Mouse (Mus musculus) adrenal gland, adult 18-20 months (tissue): ENCODE results near the gene Dhrs11. TPM values are rescaled to one million over a fixed set of nuclear protein-coding genes. Genes with fewer than 3 reads are reported as not detected.
"Not testable (repeated sequence)": the region's sequence is repeated elsewhere in the genome, so short reads cannot be mapped to it uniquely, and the experiment has no call there.

Source experiments
- DNase-seq, 2 experiments: peaks; one replicate each; pipeline ENCODE4 v3.0.0; 2021 to 2022; ENCODE audit warnings: low spot score in 2 of 2
- long read RNA-seq, 2 experiments: library from polyadenylated mRNA; stranded (forward); transcript quantifications; one replicate each; pipeline ENCODE4 v2.0.0; 2021
- total RNA-seq, 2 experiments: library from RNA; stranded (reverse); gene quantifications; 1 replicate in 1 of 2; 2 replicates in 1 of 2; pipeline ENCODE4 v1.2.3; 2021

The Dhrs11 gene
- total RNA-seq, result 10 to 100 TPM; 41.5 to 53.6 TPM
- long read RNA-seq, experiment 1, transcript Dhrs11-201 (7 exons, 1,254 nt), result major isoform, 20 of 26 reads
- long read RNA-seq, experiment 1, partial matches to known transcripts, result 0 of 26 reads
- long read RNA-seq, experiment 1, other reads (novel, unspliced or antisense), result 6 of 26 reads
- long read RNA-seq, experiment 2, transcript Dhrs11-201 (7 exons, 1,254 nt), result major isoform, 25 of 40 reads
- long read RNA-seq, experiment 2, partial matches to known transcripts, result 3 of 40 reads
- long read RNA-seq, experiment 2, other reads (novel, unspliced or antisense), result 12 of 40 reads

GRCm38 (mm10) chr11:84828516-84829399, at the start of gene Dhrs11:
TSS of gene Dhrs11 (minus strand) at chr11:84828994.
- peak; percentile 95 to 96 for DNase-seq

- DNase-seq, result not testable (repeated sequence)
These were observed 47.2 kb upstream of the Dhrs11 start for GRCm38 (mm10) chr11:84876020-84876419.

GRCm38 (mm10) chr11:84873042-84873833, 44.4 kb upstream of the Dhrs11 start:
- DNase-seq, result no peak

- DNase-seq, result no peak
These were observed 42.8 kb upstream of the Dhrs11 start for GRCm38 (mm10) chr11:84871548-84872069.

- no peak for DNase-seq
These were observed 42.3 kb upstream of the Dhrs11 start for GRCm38 (mm10) chr11:84871046-84871445.

GRCm38 (mm10) chr11:84870337-84871043, 41.7 kb upstream of the Dhrs11 start, which contains the start of gene Ggnbp2:
TSS of gene Ggnbp2 (minus strand) at chr11:84870817.
- peak; percentile 93 to 94 for DNase-seq

- DNase-seq, result peak; percentile 84 to 85
These were observed 40.9 kb upstream of the Dhrs11 start for GRCm38 (mm10) chr11:84869537-84870232.

- DNase-seq, result no peak
These were observed 40.0 kb upstream of the Dhrs11 start for GRCm38 (mm10) chr11:84868786-84869259.

- DNase-seq, result no peak
These were observed 38.8 kb upstream of the Dhrs11 start for GRCm38 (mm10) chr11:84867586-84867985.

GRCm38 (mm10) chr11:84865268-84865667, 36.5 kb upstream of the Dhrs11 start:
- DNase-seq, result no peak

GRCm38 (mm10) chr11:84855285-84855684, 26.5 kb upstream of the Dhrs11 start:
- no peak for DNase-seq

- peak in 1 of 2 experiments; percentile 20 for DNase-seq
These were observed 18.8 kb upstream of the Dhrs11 start for GRCm38 (mm10) chr11:84847475-84848090.

- DNase-seq, result no peak
These were observed 18.1 kb upstream of the Dhrs11 start for GRCm38 (mm10) chr11:84846741-84847474.

- no peak for DNase-seq
These were observed 10.5 kb upstream of the Dhrs11 start for GRCm38 (mm10) chr11:84839330-84839729.

GRCm38 (mm10) chr11:84829495-84829894, 701 bp upstream of the Dhrs11 start:
- DNase-seq, result not testable (repeated sequence)

GRCm38 (mm10) chr11:84827901-84828503, 792 bp downstream of the Dhrs11 start:
- no peak for DNase-seq

GRCm38 (mm10) chr11:84827492-84827891, 1.3 kb downstream of the Dhrs11 start:
- no peak for DNase-seq

- DNase-seq, result peak; percentile 62 to 67
These were observed 2.6 kb downstream of the Dhrs11 start for GRCm38 (mm10) chr11:84826185-84826584.
